Mouse (Mus musculus): ENCODE data around the gene Atg4c.

Gene Atg4c

DNA sequence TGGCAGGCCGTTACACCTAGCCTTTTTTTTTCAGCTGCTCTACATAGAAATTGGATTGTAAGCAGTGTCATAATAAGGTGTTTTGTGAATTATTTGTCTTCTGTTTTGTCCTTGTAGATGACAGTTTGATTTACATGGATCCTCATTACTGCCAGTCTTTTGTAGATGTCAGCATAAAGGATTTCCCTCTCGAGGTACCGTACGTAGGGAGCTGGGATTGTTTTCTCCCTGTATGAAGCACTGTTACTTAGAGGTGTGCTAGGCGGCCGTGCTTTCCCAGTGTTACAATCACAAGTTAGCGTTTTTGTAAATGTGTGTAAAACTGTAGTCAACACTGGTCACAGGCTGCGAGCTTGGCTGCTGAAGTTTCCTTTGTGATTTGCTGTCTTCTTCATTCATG lies 35.6 kb downstream of the Atg4c start:
- in situ Hi-C loops (cut with MboI; ENCODE audit: low pct_unique_long_range_greater_than_20kb in 1 of 2, low sequenced_read_pairs in 2 of 2, unreplicated experiment in 1 of 2), result no loop called here

DNA sequence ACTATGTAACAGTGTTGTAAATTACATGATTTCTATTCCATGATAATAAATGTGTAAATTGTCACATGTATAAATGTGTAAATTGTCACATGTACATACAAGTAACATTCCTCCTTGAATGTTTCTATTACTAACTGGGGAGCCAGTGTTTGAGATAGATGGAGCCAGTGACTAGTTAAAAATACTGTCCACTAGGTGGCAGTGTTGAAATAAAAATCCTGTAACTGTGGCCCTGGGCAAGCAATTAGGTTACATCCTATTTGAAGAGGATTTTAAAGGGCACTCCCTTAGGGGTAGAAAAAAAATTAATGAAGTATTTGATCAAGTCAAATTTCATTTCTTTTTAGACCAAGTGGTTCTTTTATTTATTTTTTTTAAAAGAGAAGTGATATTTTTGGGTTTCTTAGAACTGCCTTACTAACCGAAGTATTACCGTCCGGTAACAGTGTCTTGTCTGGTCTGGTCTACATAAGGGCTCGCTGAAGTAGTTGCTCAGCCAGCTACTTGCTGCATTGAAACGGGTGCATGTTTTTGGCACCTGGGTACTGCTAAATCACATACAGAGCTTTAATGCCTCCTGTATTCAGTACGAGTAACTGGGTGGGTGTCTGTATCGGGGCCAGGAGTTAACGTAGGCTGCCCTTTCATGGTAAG lies 41.6 kb downstream of the Atg4c start:
- in situ Hi-C loops (cut with MboI; ENCODE audit: low pct_unique_long_range_greater_than_20kb in 1 of 2, low sequenced_read_pairs in 2 of 2, unreplicated experiment in 1 of 2), result no loop called here

DNA sequence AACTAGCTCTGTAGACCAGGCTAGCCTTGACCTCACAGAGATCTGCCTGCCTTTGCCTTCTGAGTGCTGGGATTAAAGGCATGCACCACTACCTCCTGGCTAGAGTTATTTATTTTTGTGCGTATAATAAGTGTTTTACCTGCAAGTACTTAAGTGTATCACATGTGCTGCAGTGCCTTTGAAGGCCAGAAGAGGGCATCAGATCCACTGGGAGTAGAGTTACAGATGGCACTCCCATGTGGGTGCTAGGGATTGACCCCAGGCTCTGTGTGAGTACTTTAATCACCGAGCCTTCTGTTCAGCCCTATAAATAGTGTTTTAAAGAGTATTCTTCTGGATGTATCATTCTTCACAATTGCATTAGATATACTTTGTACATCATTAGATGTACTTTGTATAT lies 44.6 kb downstream of the Atg4c start:
- in situ Hi-C loops (cut with MboI; ENCODE audit: low pct_unique_long_range_greater_than_20kb in 1 of 2, low sequenced_read_pairs in 2 of 2, unreplicated experiment in 1 of 2), result no loop called here

DNA sequence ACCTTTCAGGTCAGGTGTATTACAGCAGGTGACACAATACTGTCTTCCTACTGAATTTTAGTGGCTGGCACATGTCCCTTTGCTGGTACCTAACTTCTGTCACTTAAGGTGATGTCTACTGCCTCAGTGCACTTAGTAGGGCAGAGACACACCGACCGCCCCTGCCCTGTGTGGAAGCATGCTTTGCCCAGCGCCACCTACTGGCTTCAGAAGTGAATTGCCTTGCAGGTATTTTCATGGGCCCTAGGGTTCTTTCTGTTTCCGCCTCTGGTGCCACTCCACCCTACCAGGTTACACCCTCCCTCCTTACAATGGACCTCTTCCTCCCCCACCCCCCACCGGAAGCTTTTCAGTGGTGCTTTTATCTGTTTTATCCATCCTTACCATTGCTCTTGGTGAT lies 47.9 kb downstream of the Atg4c start:
- in situ Hi-C loops (cut with MboI; ENCODE audit: low pct_unique_long_range_greater_than_20kb in 1 of 2, low sequenced_read_pairs in 2 of 2, unreplicated experiment in 1 of 2), result no loop called here

DNA sequence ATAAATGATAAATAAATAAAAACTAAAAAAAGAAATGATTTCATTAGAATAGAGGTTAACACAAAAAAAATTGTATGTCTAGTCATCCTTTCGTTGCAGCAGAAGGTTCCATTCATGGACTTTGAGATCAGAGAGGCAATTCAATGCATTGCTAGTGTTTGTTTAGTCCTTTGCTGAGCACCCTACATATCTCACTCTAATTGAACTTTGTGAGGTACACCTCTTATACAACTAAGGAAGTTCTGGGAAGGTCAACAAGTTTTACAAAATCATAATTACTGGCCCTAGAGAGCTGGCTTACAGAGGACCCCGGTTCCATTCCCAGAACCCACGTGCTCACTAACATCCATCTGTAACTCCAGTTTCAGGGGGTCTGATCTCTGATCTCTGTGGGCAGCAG lies 55.6 kb downstream of the Atg4c start:
- in situ Hi-C loops (cut with MboI; ENCODE audit: low pct_unique_long_range_greater_than_20kb in 1 of 2, low sequenced_read_pairs in 2 of 2, unreplicated experiment in 1 of 2), result no loop called here

DNA sequence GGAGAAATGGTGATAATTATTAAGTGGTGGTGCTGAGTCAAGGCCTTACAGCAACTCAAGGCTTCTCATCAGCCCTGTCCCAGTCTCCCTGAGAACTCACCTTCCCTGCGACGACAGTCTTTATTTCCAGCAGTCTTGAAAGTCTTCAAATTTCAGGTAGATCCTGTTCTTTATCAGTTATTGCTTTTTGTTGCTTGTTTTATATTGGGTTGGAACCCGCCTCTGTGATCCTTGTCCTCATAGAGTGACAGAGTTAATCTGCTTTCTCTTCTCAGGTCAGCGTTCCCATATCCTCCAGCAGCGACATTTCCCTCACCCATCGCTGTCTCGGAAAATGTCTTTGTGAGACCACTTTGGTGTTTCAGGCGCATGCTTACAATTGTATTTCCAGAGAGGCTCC lies 56.1 kb downstream of the Atg4c start:
- in situ Hi-C loops (cut with MboI; ENCODE audit: low pct_unique_long_range_greater_than_20kb in 1 of 2, low sequenced_read_pairs in 2 of 2, unreplicated experiment in 1 of 2), result no loop called here

DNA sequence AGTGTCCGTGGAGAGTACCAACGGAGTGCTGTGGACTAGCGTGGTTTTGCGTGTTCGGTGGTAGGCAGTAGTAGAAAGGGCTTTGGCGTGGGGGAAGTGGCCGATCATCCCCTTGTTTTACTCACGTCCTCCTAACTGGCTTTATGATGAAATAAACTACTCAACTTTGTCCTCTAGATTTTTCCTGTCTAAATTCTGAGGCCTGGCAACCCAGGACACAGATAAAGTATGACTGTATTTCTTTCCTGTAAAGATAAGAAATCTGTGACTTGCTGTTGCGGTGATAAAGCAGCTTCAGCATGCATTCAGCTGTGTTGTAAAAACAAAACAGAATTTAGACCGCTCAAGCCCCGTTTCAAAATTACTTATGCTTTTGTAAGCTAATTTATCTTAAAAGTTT lies 59.2 kb downstream of the Atg4c start:
- in situ Hi-C loops (cut with MboI; ENCODE audit: low pct_unique_long_range_greater_than_20kb in 1 of 2, low sequenced_read_pairs in 2 of 2, unreplicated experiment in 1 of 2), result no loop called here

DNA sequence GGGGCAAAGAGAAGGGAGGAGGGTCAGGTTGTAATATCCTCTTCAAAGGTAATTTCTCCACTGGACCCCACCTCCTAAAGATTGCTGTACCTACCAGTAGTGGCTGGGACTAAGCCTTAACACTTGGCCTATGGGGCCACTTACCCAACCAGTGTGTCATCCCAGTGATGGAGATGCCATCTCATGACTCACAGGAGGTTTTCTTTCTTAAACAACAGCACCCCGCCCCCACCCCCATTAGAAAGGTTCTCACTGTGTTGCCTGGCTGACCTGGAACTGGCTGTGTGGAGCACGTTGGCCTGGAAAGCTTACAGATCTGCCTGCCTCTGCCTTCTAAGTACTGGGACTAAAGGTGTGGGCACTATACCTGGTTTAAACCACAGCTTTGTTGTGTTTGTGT lies 69.5 kb downstream of the Atg4c start:
- in situ Hi-C loops (cut with MboI; ENCODE audit: low pct_unique_long_range_greater_than_20kb in 1 of 2, low sequenced_read_pairs in 2 of 2, unreplicated experiment in 1 of 2), result no loop called here

DNA sequence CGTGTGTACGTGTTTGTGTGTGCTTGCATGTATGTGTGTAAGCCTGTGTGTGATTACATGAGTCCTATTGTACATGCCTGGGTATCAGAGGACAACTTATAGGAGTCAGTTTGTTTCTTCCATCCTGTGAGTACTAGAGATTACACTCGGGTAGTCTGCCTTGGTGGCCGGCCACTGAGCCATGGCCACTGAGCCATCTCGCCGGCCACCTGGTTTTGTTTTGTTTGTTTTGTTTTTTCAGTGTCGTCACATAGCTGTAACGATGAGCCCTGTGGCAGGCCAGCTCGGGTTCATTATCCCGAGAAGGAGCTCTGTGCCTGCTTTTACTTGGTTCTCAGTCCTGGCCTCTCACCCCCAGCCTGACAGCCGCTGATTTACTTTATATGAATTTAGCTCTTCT lies 69.9 kb downstream of the Atg4c start:
- in situ Hi-C loops (cut with MboI; ENCODE audit: low pct_unique_long_range_greater_than_20kb in 1 of 2, low sequenced_read_pairs in 2 of 2, unreplicated experiment in 1 of 2), result no loop called here

DNA sequence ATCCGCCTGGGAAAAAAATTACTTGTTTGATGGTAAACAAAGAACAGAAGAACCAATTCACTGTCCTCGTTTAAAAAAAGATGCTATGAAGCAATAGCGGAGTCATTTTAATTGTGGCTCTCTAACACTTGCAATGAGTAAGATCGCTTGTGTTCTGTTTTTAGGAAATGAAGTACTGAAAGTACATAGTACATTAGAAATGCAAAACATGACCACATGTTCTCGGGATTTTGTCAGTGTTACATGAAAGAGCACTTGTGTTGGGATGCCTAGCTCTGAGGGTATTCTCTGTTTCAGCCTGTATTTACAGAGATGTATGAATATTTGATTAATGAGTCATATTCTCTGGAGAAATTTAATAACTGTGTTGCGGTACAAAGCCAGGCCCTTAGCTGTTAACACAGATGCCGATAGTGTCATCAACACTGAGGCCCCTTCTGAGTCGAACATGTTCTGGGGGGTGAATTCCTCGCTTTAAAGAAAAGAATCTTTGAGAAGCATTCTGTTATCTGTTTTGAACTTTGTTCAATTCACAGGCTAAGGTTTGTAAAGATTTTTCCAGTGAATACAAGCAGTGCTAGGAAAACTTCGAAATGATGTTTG lies 73.2 kb downstream of the Atg4c start:
- in situ Hi-C loops (cut with MboI; ENCODE audit: low pct_unique_long_range_greater_than_20kb in 1 of 2, low sequenced_read_pairs in 2 of 2, unreplicated experiment in 1 of 2), result no loop called here

DNA sequence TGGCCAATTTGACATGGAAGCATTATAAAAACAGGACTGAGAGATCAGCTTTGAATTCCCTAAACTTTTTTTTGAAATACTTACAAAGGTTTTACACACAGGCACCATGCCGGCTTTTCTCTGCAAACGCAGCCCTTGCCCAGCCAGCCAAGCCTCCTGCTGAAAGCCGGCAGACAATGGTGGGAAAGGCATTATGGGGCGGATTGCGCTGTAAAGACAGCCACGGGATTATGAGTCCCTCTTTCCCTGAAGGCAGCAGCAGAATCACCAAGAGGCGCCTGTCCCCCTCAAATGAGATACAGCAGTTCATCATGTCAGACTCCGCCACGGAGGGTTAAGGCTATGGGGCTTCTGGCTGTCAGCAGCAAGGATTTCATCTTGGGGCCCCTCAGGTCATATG lies 79.1 kb downstream of the Atg4c start:
- in situ Hi-C loops (cut with MboI; ENCODE audit: low pct_unique_long_range_greater_than_20kb in 1 of 2, low sequenced_read_pairs in 2 of 2, unreplicated experiment in 1 of 2), result no loop called here

DNA sequence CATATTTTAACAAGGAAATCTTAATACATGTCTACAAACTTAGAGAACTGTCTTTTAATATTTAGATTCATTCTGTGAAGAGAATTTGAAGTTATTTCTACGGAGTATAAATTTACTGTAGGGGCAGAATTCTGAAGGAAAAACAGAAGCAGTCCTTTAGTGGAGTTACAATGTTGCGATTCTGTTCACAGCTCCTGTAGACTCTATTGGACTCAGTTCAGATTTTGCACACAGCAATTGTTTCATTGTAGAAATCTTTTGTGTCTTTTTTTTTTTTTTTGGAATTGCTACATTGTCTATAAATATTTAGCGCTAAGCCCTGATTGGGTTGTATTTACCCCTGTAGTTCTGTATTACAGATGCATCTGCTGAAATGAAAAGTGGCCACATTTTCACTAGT lies 79.7 kb downstream of the Atg4c start:
- in situ Hi-C loops (cut with MboI; ENCODE audit: low pct_unique_long_range_greater_than_20kb in 1 of 2, low sequenced_read_pairs in 2 of 2, unreplicated experiment in 1 of 2), result no loop called here

DNA sequence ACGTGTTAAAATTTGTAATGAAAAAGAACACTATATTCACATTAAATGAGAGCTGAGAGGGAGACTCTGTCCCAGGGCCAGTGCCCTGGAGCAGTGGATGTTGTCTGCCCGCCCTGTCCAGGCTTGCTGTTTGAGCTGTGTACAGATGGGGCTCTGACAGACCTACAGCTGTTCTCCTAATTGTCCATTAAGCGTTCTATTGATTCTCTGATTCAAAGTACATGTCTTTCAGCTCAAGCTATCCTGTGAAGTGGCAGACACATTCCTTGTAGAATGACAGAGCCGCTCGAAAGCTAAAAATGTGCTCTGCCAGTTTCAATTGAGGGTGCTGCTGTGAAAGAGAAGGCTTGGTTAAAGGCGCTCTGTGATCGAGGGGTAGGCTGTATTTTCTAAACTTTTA lies 80.2 kb downstream of the Atg4c start:
- in situ Hi-C loops (cut with MboI; ENCODE audit: low pct_unique_long_range_greater_than_20kb in 1 of 2, low sequenced_read_pairs in 2 of 2, unreplicated experiment in 1 of 2), result no loop called here

DNA sequence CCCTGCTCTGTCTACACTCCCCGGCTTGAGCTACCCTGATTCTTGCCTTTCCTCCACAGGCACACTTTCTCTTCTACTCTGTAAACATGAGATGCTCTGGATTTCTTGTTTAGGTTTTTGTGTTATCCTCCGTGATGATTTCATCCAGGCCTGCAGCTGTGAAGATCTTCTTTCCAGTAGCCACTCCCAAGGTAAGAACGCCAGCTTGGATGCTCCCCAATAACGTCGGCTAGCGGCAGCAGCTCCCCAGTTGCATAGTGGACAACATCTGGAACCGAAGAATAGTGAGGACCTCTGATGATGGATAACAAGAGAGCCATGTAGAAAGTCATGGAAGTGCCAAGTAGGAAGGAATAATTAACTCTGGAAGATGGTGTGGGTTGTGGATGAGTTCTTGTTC lies 85.1 kb downstream of the Atg4c start:
- in situ Hi-C loops (cut with MboI; ENCODE audit: low pct_unique_long_range_greater_than_20kb in 1 of 2, low sequenced_read_pairs in 2 of 2, unreplicated experiment in 1 of 2), result no loop called here

DNA sequence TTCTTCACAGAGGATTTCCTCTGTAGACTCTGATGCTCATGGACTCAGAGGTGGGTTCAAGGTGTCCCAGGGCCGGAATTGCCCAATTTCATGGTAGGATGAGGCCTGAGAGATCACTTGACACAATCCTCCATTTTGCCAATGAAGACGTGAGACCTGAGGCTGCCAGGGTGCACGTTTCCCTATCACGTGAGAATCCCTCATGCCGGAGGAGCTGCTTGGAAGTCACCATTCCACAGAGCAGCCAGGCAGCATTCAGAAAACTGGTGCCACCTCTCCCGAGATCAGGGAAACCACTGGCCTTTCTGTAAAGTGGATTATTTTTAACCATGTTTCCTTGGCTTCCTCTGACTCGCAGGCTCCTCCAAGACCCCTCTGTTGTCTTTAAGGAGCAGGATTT lies 88.0 kb downstream of the Atg4c start:
- in situ Hi-C loops (cut with MboI; ENCODE audit: low pct_unique_long_range_greater_than_20kb in 1 of 2, low sequenced_read_pairs in 2 of 2, unreplicated experiment in 1 of 2), result no loop called here

DNA sequence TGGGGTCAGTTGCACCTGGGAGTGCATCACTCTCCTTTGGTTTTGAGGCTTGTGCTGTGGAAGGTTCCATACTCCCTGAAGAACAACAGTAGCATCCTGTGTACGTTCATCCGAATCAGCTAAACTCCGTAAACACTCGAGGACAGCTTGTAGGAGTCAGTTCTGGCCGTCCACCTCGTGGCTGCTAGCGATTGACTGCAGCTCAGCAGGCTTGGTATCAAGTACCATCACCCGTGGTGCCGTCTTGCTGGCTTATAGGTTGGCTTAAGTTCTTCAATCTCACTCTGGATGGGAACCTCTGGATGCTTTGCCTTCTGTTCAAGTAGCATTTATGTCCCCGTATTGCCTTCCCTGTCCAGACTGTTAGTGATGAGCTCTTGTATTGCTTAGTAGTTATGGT lies 95.6 kb downstream of the Atg4c start:
- in situ Hi-C loops (cut with MboI; ENCODE audit: low pct_unique_long_range_greater_than_20kb in 1 of 2, low sequenced_read_pairs in 2 of 2, unreplicated experiment in 1 of 2), result no loop called here

DNA sequence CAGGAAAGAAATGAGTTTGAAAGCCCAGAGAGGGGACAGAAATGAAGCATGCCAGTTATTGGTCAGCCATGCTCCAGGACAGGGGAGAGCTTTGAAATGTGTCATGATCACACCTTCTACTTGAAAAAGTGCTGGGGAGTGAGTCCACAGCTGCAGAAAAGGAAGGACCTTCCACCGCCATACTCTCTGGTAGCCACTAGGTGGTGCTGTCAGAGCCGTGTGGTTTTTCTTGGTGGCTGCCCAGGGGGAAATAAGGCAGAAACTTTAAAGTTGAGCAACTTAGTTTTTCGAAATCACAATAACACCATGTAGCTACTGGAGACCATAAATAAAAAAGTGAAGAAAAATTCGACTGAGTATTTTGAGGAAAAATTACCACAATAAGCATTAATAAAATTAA lies 104.9 kb downstream of the Atg4c start:
- in situ Hi-C loops (cut with MboI; ENCODE audit: low pct_unique_long_range_greater_than_20kb in 1 of 2, low sequenced_read_pairs in 2 of 2, unreplicated experiment in 1 of 2), result no loop called here

DNA sequence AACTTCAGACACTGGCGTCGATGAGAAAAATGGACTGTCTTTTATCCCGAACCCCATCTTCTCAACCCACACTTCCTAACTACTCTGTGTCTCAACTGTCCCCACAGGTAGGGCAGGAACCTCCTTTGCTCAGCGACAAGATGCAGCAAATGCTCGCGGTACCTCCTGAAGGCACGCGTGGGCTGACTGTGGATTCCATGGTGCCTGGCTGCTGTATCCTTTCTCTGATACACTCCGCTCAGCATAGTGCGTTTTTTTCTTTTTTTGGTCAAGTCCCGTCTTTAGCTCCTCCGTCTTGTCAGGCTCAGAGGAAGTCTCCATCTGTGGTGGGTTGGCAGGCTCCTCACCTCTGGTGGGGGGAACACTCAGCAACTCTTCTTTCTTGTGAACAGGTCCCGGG lies 111.1 kb downstream of the Atg4c start:
- in situ Hi-C loops (cut with MboI; ENCODE audit: low pct_unique_long_range_greater_than_20kb in 1 of 2, low sequenced_read_pairs in 2 of 2, unreplicated experiment in 1 of 2), result no loop called here
